Mouse (Mus musculus): Measurements from ENCODE around the gene Cyp2c37.
"Not testable (repeated sequence)": the region's sequence is repeated elsewhere in the genome, so short reads cannot be mapped to it uniquely, and the experiment has no call there.

Gene Cyp2c37

GRCm38 (mm10) chr19:39992140-39992539 is at the start of gene Cyp2c37:
Cyp2c37 (plus strand) TSS chr19:39992424.
- in situ Hi-C loops (cut with MseI, MboI), result not testable (repeated sequence)

GRCm38 (mm10) chr19:39960861-39961260 is 31.4 kb upstream of the Cyp2c37 start:
- in situ Hi-C loops (cut with MseI, MboI), result not testable (repeated sequence)

DNA sequence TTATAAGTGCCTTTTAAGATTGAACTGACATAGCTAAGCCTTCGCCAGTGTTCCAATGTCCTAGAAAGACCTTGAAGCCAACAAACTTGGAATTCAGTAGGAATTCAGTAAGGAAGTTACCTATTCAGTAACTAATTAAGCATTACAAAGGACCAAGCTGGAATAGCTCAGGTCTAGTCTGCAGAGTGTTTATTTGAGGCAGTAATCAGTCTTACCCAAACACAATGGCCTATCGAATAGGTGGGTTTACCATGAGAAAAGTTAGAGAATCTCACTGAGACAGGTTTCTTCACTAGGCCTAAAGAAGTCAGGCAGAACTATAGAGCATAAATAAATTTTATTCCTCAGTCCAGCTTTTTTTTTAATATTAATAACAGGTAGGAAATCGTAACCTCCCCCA is 21.1 kb upstream of the Cyp2c37 start:
- in situ Hi-C loops (cut with MseI, MboI), result not testable (repeated sequence)

GRCm38 (mm10) chr19:39989471-39989870 is 2.8 kb upstream of the Cyp2c37 start:
- in situ Hi-C loops (cut with MseI, MboI), result no loop called here

Measured in mouse trophoblast stem cell (cell line).